Mouse (Mus musculus) left cerebral cortex, adult 2 months (tissue): ENCODE measurements at regions not wholly inside any gene's neighbourhood (a gene's known extent, or its start where the extent isn't known, plus 50 kb on each side); places are given as distances from the start of the nearest gene placed in this dataset.

Experiments
- DNase-seq, 2 experiments: peaks; one replicate each; pipeline ENCODE4 v3.0.0; 2021 to 2022; ENCODE audit warnings: low spot score in 2 of 2, mixed read lengths in 1 of 2; ENCODE audit errors: extremely low spot score in 1 of 2
- H3K27ac ChIP-seq: fragments of 200-600 bp; 2 replicates; pipeline ENCODE4 v1.8.1; 2022
- H3K4me3 ChIP-seq: fragments of 200-600 bp; 2 replicates; pipeline ENCODE4 v1.8.1; 2022
- CTCF ChIP-seq: fragments of 200-600 bp; IDR thresholded peaks from 2 replicates; pipeline ENCODE4 v1.8.1; 2022; ENCODE audit warnings: antibody characterized with exemption, mild to moderate bottlenecking, moderate library complexity
- intact Hi-C: fragments of 180-260 bp; cut with DNase I; formaldehyde crosslinking; loops from one replicate; pipeline ENCODE4 v1.15.1; 2025

DNA sequence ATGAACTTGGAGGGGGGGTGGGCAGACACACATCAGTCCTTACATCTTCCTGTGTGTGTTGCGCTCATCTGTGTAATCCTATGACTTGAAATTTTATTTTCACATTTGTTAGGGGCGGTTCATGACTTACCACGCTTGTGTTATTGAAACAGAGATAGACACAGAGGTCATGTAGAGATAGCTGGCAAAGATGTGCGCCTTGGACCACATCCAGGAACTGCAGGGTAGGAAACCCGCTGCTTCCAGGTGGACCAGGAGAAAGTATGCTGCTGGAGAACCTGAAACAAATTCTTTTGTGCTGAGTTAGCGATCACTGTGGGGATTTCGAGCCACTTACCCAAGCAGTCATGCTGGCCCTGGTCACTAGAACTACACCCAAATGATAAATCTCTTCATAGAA is 89.1 kb downstream of the Kcnj2 start:
- intact Hi-C loops = no loop called here
- H3K27ac ChIP-seq = no peak overlapping the region
- H3K4me3 ChIP-seq = no peak overlapping the region

DNA sequence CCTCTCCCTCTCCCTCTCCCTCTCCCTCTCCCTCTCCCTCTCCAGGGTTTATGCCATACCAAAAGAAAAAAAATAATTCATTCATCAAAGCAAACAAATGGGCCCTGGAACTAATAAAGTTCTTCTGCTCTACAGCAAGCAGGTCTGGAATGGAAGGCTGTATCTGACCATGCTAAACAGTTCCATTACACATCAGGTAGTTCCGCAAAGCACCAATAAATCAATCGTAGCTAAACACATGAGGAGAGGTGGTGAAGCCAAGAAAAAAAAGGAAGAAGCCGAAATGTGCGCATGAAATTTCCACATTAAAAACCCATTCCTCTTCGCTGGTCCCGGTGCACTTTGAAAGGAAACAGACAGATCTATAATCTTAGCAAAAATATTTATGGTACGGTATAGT is 89.8 kb downstream of the Kcnj2 start:
- Histone ChIP-seq H3K27ac (no peak overlapping the region), H3K4me3 (no peak overlapping the region)
- DNase-seq = no peak
- no peak for TF ChIP-seq CTCF
- intact Hi-C loops = no loop called here

More for the DNA sequence above, 89.1 kb downstream of the Kcnj2 start:
- DNase-seq = no peak
- no peak for TF ChIP-seq CTCF

DNA sequence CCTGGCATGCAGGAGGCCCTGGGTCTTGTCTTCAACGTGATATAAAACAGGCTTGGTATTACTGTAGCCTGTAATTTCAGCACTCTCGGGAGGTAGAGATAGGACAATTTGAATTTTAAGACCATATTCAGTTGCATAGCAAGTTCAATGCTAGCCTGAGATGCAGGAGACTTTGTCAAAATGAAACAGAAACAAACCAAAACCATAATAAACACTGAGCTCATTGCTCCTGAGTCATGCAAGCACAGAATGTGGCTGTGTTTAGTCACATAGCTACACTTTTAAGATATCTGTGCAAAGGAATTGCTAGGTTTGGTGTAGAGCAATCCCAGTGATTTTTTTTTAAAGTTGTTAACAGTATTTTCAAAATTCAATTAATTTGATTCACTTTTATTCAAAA is 93.3 kb downstream of the Kcnj2 start:
- no peak overlapping the region for H3K27ac ChIP-seq
- H3K4me3 ChIP-seq = no peak overlapping the region
- intact Hi-C loops = no loop called here
- no peak for TF ChIP-seq CTCF
- no peak for DNase-seq

DNA sequence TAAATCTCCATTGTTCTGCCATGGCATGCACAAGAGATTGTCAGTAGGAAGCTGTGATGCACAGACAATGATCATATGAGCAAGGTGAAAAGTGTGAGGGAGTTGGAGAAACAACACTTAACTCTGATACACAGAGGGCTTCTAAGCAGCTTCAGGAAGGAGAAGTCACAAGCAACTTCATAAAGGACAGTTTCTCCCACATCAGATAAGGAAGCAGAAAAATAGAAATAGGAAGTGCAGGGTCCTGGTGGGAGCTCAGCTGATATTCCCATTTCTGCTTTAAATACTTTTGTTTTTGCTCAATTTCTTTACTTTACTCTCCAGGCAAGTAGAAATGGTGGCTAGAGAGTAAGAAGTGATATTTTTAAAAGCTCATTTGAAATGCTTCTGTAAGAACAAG is 98.9 kb downstream of the Kcnj2 start:
- DNase-seq = no peak
- H3K27ac ChIP-seq = no peak overlapping the region
- intact Hi-C loops = no loop called here
- no peak overlapping the region for H3K4me3 ChIP-seq
- TF ChIP-seq CTCF = no peak

DNA sequence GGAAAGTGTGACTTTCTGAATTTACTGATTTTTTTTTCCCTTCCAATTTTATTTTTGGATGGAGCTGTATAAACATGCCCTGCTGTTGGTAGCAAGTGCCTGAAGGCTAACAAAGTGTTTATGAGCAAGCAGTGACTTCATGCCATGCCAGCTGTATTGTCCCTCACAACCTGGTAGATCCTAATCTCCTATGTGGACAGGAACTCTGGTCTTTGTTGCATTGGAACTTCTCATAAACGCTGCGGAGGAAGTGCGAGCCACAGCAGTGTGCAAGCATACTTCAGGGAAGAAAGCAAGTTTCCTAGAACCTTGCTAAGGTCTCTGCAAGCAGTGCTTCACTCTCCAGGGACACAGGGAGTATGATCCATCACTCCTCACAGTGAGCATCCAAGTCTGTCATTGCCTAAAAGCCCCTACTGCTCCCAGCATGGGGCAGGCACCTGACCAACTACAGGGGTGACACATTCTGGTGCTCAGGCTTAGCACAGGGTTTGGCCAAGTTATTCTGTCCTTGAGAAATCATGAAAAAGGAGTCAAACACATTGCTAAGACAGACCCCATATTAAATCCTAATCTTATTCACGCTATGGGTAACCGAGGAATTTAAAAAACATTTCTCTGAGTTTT is 104.3 kb downstream of the Kcnj2 start:
- DNase-seq = no peak
- Histone ChIP-seq H3K4me3 (no peak overlapping the region), H3K27ac (no peak overlapping the region)
- intact Hi-C loops = no loop called here
- no peak for TF ChIP-seq CTCF

DNA sequence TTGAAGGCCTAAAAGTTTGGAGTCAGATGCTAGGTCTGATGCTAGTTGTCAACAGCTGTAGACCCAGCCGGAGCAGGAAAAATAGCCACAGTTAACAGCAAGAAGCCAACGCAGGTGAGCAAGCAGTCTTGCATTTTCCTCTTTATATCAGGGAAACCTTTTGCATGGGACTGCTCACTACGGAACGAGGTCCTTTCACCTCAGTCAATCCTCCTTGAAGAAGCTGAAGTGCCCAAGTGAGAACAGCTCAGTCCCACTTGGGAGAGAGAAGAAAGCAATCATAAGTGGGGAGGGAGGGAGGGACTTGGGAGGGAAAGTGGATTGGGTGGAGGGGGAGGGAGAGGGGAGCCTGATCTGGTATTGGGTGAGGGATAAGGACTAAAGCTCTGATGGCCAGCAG is 107.6 kb downstream of the Kcnj2 start:
- Histone ChIP-seq H3K4me3 (no peak overlapping the region), H3K27ac (no peak overlapping the region)
- DNase-seq = no peak
- intact Hi-C loops = no loop called here
- TF ChIP-seq CTCF = no peak

DNA sequence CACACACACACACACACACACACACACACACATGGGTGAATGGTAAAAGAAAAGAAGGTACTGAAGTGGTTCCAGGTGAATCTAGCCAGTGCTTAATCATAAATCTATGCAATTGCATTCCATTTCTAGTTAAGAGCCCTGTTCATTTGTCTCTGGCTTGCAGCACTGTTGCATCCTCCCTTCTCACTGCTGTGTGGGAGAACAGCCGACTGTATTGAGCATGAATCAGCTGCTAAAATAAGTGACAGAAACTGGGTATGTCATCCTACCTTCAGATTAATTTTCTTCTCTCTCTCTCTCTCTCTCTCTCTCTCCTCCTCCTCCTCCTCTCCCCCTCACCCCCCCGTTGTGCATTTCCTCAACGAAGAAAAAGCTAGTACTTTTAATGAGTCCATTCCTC is 109.6 kb downstream of the Kcnj2 start:
- no peak for TF ChIP-seq CTCF
- peak in 1 of 2 experiments; percentile 20 for DNase-seq
- intact Hi-C loops = no loop called here
- Histone ChIP-seq H3K4me3 (no peak overlapping the region), H3K27ac (no peak overlapping the region)

DNA sequence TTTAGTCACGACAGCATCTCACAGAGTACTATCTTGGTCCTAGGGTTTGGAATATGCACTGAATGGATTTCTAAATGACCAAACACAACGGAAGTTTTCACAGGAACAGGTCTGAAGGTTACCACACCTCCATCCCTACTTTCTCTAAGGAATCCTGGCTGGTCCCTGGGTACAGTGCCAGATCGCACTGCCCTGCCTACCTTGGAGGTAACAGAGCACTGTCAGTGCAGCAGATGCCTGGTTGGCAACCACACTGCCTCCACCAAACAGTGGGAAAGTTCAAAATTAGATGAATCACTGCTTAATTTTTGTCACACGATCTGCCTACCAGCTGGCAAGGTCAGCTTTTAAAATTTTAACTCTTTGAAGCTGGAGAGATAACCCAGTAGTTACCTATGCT is 111.6 kb downstream of the Kcnj2 start:
- DNase-seq = no peak
- intact Hi-C loops = no loop called here
- TF ChIP-seq CTCF = no peak

DNA sequence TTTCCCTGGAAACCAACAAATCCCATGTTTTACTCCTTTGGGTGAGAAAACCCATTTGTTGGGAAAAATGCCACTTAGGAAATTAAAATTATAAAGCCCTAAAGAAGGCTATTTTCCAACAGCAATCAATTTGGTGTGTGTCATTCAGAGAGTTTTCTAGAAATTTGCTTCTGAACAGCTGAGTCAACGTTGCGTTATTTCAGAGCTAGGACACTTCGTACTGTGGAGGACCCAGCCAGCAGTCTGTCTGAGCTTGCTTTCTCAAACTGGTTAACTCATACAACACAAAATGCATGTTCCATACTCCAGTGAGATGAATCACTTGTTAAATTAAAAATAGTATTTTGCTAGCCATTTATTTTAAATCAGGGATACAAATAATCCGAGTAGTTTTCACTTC is 131.5 kb downstream of the Kcnj2 start:
- H3K27ac ChIP-seq = no peak overlapping the region

More for the DNA sequence above, 111.6 kb downstream of the Kcnj2 start:
- Histone ChIP-seq H3K4me3 (no peak overlapping the region), H3K27ac (no peak overlapping the region)

DNA sequence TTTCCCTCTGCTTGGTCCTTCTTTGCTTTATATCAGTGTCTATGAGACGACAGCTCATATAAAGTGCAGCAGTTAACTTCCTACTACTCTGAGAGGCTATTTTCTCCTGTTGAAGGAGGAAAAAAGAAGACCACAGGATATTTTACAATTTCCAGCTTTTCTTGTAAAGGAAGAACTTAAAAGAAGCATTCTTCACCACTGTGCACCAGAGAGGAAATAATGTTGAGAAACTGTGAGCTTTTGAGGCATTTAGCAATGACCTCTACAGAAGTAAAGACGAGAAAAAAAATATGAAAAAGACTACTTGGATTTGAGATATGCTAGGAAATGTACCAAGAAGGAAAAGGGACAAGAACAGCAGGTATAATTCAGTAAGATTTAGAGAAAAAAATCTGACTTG is 134.5 kb downstream of the Kcnj2 start:
- no peak for DNase-seq
- Histone ChIP-seq H3K4me3 (no peak overlapping the region), H3K27ac (no peak overlapping the region)
- intact Hi-C loops = no loop called here
- no peak for TF ChIP-seq CTCF

More for the DNA sequence above, 131.5 kb downstream of the Kcnj2 start:
- no peak overlapping the region for H3K4me3 ChIP-seq
- DNase-seq = no peak
- intact Hi-C loops = no loop called here
- no peak for TF ChIP-seq CTCF

DNA sequence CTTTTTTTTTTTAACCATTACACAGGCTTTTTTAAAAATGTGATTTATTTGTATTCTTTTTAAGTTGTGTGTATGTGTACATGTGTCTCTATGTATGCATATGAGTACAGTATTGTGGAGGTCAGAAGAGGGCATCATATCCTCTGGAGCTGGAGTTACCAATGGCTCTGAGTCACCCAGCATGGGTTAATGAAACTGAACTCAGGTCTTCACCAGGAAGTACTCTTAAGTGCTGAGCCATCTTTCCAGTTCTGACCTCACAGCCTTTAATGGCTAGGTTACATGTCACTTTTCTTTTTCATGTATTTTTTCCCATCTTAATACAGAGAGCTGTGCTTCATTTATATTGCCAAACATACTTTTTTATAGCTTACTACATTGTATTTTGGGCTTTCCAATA is 136.8 kb downstream of the Kcnj2 start:
- Histone ChIP-seq H3K4me3 (no peak overlapping the region), H3K27ac (no peak overlapping the region)
- no peak for TF ChIP-seq CTCF
- intact Hi-C loops = no loop called here
- no peak for DNase-seq

DNA sequence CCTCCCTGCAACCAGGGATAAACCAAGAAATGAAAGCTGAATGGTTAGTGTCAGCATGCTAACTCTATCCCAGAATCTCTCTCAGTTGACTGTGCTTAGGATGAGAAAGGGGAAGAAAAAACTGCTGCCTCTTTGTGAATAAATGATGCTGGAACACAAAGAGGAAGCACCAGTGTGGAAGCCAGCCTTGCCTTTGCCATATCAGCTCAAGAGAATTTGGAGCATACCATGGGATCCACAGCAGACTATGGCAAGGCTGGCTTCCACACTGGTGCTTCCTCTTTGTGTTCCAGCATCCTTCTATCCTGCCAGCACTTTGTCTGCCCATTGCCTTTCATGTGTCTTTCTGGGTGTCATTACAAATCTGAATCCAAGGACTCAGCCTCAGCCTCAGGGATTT is 144.6 kb downstream of the Kcnj2 start:
- no peak for TF ChIP-seq CTCF
- Histone ChIP-seq H3K4me3 (no peak overlapping the region), H3K27ac (no peak overlapping the region)
- DNase-seq = no peak
- intact Hi-C loops = no loop called here

DNA sequence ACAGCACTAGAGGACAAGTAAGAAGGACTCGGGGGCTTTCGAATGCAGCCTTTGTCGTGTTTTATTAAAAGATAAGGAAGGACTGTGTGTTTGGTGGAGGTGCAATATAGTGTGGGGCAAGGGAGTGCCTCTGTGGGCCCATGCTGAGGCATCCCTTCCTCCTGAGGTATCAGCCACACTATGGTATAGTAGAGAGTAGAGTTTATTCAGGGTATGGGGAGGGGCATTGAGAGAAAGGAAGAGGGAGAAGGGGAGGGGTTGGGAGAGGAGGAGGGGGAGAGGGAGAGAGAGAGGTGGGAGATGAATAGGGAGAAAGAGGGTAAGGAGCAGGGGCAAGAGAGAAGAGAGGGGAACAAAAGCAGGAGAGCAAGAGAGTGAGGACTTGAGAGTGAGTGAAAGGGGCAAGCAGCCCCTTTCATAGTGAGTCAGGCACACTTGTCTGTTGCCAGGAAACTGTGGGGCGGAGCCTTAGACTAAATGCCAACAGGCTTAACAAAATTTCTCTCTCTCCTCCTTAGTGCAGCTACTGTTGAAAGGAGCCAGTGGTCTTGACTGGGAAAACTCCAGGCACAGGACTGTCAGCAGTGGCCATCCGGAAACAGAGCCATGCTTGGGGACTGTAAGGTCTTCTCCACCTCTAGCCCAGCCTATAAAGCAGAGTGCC is 146.2 kb downstream of the Kcnj2 start:
- no peak overlapping the region for H3K4me3 ChIP-seq
- no peak for DNase-seq
- intact Hi-C loops = no loop called here
- no peak for TF ChIP-seq CTCF
- H3K27ac ChIP-seq = no peak overlapping the region
